Mouse (Mus musculus) monocyte, adult 5-6 weeks (primary cell): ENCODE results near the gene Antxr2. TPM values are rescaled to one million over a fixed set of nuclear protein-coding genes. Genes with fewer than 3 reads are reported as not detected.

Source experiments
- ATAC-seq: fragments of 153-309, 156-312 bp; replicated peaks from 2 replicates; pipeline ENCODE4 v1.8.0; 2017; ENCODE audit warnings: mild to moderate bottlenecking; ENCODE audit not compliant: low TSS enrichment, insufficient number of reproducible peaks, severe bottlenecking, poor library complexity, low FRiP score
- total RNA-seq: library from RNA; stranded (forward); fragments of 200-1000, 200-491, 200-594 nt; gene quantifications from 3 replicates; pipeline ENCODE4 v1.2.3, GENCODE M21; 2017

Antxr2 gene
- total RNA-seq, 1 experiment from 2014 or later: 29.2 TPM

- no peak for ATAC-seq
Observed at GRCm38 (mm10) chr5:97866975-97867374, 163.9 kb downstream of the Antxr2 start.

- ATAC-seq: no peak
Observed at GRCm38 (mm10) chr5:97857101-97857500, 173.7 kb downstream of the Antxr2 start.

DNA sequence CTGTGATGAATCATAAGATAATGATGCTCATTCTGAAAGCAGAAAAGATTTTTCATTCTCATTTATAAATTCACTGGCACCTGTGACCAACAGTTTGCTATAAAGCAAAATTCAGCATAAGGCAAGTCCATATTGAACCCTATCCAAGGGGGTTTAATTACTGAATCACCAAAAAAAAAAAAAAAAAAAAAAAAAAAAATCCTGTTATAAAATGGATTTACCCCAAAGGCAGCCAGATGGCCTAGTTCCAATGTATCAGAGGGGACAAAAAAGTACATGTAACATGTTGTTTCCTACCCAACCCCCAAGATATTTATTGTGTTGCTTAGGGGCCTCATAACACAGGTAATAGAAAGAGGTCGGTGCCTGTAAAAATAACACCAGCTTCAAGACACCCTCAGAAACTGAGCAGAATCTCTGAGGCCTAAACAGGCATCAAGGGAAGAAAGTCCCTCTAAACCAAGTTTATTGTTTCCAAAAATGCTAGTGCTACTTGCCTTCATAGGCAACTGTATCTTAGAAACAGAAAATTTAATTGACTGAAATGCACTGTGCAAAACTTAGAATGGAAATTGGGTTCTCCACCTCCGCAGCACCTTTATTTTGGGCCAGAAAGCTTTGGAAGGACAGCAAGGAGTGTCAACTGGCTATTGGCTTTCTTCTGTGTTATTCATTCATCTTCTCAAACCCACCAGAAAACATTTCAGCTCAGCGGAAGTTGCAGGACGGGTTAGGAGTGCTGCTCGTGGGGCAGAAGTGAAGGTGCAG, 178.7 kb downstream of the Antxr2 start:
- no peak for ATAC-seq

- no peak for ATAC-seq
Observed at GRCm38 (mm10) chr5:97847204-97847895, 183.5 kb downstream of the Antxr2 start.

DNA sequence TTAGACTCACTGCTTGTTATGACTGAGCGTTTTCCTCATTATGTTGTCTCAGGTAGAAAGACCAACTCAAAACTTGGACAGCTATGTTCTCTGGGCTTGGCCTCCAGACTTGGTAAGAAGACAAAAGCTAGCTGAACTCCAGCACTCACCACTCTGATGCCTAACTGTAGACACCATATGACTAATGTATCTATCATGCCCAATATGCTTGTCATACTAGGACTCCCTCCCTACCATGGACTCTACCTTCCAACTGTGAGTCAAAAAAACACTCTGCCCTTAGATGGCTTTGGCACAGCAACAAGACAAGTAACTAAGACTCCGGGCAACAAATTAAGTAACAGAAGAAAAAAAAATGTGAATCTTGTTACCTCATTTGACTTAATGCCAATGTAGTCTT, 184.3 kb downstream of the Antxr2 start:
- ATAC-seq: no peak

DNA sequence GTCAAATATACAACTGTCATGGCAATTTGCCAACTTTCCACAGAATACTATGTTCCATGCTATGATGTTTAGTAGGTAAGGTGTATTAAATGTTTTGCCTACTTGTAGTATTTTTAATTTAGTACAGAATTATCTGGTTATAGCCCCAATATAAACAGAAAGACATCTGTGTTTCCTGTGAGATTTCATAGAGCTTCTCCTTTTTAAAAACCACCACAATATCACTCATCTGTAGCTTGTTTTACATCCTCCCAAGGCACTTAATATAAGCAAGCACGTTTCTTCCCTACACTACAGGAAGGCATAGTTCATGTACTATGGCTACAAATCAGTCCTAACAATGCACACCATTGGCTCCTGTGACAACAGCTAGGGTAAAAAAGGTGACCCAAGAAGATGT, 188.8 kb downstream of the Antxr2 start:
- ATAC-seq: no peak

DNA sequence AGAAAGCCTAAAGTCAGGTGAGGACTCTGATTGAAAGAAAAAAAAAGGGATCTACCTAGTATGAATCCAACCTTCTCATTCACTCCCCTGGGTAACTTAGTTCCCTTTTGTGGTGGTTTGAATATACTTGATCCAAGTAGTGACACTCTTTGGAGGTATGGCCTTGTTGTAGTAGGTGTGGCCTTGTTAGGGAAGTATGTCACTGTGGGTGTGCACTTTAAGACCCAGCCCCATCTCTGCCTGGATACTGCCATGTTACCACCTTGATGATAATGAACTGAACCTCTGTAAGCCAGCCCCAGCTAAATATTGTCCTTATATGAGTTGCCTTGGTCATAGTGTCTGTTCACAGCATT, 190.9 kb downstream of the Antxr2 start:
- no peak for ATAC-seq

GRCm38 (mm10) chr5:97839271-97839923, 191.4 kb downstream of the Antxr2 start:
- no peak for ATAC-seq

- no peak for ATAC-seq
Observed at GRCm38 (mm10) chr5:97837333-97837732, 193.5 kb downstream of the Antxr2 start.

- no peak for ATAC-seq
Observed at GRCm38 (mm10) chr5:97835418-97835817, 195.4 kb downstream of the Antxr2 start.

DNA sequence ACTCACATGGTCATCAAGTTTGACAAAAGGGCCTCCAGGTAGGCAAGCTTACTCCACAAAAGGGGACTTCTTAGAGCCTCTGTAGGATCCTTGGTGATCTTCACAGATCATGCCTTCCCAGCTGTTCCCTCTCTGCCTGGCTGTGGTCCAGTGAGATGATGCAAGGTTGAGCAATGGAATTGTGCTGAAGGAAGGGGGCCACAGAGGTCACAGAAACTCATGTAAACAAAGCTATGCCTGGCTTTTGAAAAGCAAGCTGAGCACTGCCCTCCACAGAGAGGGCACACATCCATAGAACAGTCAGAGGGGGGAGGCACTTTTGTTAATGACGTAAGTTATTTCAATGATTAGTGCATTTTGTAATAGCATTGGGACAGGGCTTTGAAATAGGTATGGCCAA, 196.1 kb downstream of the Antxr2 start:
- no peak for ATAC-seq

Other genes starting within 250 kb of the Antxr2 start
- 0.19 TPM in 1 of 3 replicates, not detected in the others for gene Prdm8, start 136.2 kb upstream of the Antxr2 start, total RNA-seq
- not detected in 3 replicates for gene Fgf5, start 223.1 kb upstream of the Antxr2 start, total RNA-seq